20 mouse cellular contexts compared by ENCODE assay signal in genomic region chr9:37066732-37067472, GRCm38 (mm10).
A peak's percentile ranks its signal among the peaks of the same experiment; 100 is the strongest.
DNase-seq lines count a peak whose midpoint lies in the region; ATAC-seq and TF ChIP-seq lines count a peak whose summit lies in the region.
"Had no signal": no experiment of that assay in that cellular context is flagged by ENCODE, and none has a peak within 500 bp of the region (broad histone marks: within the 10 kb centered on the region; RNA-seq: fewer than 3 reads in every experiment).

No protein-coding gene starts in this region.

- H3K4me3 ChIP-seq in layer of hippocampus, adult 2 months: no peak overlapping the region
- H3K4me3 ChIP-seq in forebrain, embryonic 12.5 days (replicated peaks): no peak overlapping the region
- H3K4me3 ChIP-seq in hindbrain, embryonic 14.5 days (replicated peaks; ENCODE audit: low read length): no peak overlapping the region
- H3K4me3 ChIP-seq in neural tube, embryonic 13.5 days: no peak overlapping the region
- no peak overlapping the region for H3K4me3 ChIP-seq in lung, postnatal 0 days (ENCODE audit: low read depth, low read length)
- H3K4me3 ChIP-seq: embryonic facial prominence, embryonic 13.5 days; gastrocnemius, adult 2 months; limb, embryonic 13.5 days; liver, embryonic 15.5 days had no signal

- peak overlapping the region; percentile 11; the same call in 1 of the 2 replicates for H3K4me2 ChIP-seq in forebrain, embryonic 12.5 days
- 0 out of 2 replicates have a peak overlapping the region, but pooled peaks have one; percentile 9 for H3K4me2 ChIP-seq in hindbrain, embryonic 14.5 days (replicated peaks)
- peak overlapping the region; percentile 29 for H3K4me2 ChIP-seq in neural tube, embryonic 13.5 days
- no peak overlapping the region for H3K4me2 ChIP-seq in lung, postnatal 0 days (replicated peaks; ENCODE audit: low read depth, low read length)
- H3K4me2 ChIP-seq: embryonic facial prominence, embryonic 13.5 days; limb, embryonic 13.5 days; liver, embryonic 15.5 days had no signal

- peaks cover 39% of the 10 kb centered on the region for H3K4me1 ChIP-seq in forebrain, embryonic 12.5 days
- H3K4me1 ChIP-seq in hindbrain, embryonic 14.5 days (replicated peaks; ENCODE audit: control insufficient read depth, insufficient read depth, low read length): peaks cover 36% of the 10 kb centered on the region
- peaks cover 75% of the 10 kb centered on the region for H3K4me1 ChIP-seq in neural tube, embryonic 13.5 days (replicated peaks)
- no peaks in the 10 kb centered on the region for H3K4me1 ChIP-seq in lung, postnatal 0 days (ENCODE audit: insufficient read depth, low read depth, low read length)
- H3K4me1 ChIP-seq: embryonic facial prominence, embryonic 13.5 days; liver, embryonic 15.5 days had no signal

- H3K9me3 ChIP-seq in forebrain, embryonic 12.5 days: no peaks in the 10 kb centered on the region
- H3K9me3 ChIP-seq in hindbrain, embryonic 14.5 days (ENCODE audit: control insufficient read depth, low read length): no peaks in the 10 kb centered on the region
- no peaks in the 10 kb centered on the region for H3K9me3 ChIP-seq in neural tube, embryonic 13.5 days
- no peaks in the 10 kb centered on the region for H3K9me3 ChIP-seq in lung, postnatal 0 days (ENCODE audit: low read length)
- H3K9me3 ChIP-seq: embryonic facial prominence, embryonic 13.5 days; limb, embryonic 13.5 days; liver, embryonic 15.5 days had no signal

- no peaks in the 10 kb centered on the region for H3K27me3 ChIP-seq in forebrain, embryonic 12.5 days
- H3K27me3 ChIP-seq in hindbrain, embryonic 14.5 days (ENCODE audit: control insufficient read depth, insufficient read depth, low read length): no peaks in the 10 kb centered on the region
- H3K27me3 ChIP-seq in neural tube, embryonic 13.5 days: no peaks in the 10 kb centered on the region
- H3K27me3 ChIP-seq in lung, postnatal 0 days (replicated peaks; ENCODE audit: insufficient read depth, low read length): no peaks in the 10 kb centered on the region
- H3K27me3 ChIP-seq: embryonic facial prominence, embryonic 13.5 days; liver, embryonic 15.5 days had no signal

- H3K36me3 ChIP-seq in forebrain, embryonic 12.5 days (replicated peaks): no peaks in the 10 kb centered on the region
- H3K36me3 ChIP-seq in hindbrain, embryonic 14.5 days (replicated peaks; ENCODE audit: control insufficient read depth, insufficient read depth): no peaks in the 10 kb centered on the region
- H3K36me3 ChIP-seq in neural tube, embryonic 13.5 days: no peaks in the 10 kb centered on the region
- no peaks in the 10 kb centered on the region for H3K36me3 ChIP-seq in lung, postnatal 0 days (ENCODE audit: insufficient read depth, low read length)
- H3K36me3 ChIP-seq: embryonic facial prominence, embryonic 13.5 days; limb, embryonic 13.5 days; liver, embryonic 15.5 days had no signal

- ATAC-seq in forebrain, embryonic 12.5 days (ENCODE audit: low FRiP score): peak; percentile 30; the same call in 1 of the 2 replicates
- ATAC-seq in hindbrain, embryonic 14.5 days (ENCODE audit: low FRiP score): peak; percentile 47; the same call in 1 of the 2 replicates
- peak; percentile 63 for ATAC-seq in neural tube, embryonic 13.5 days (ENCODE audit: low read depth)
- ATAC-seq in lung, postnatal 0 days: no peak
- ATAC-seq: intestine, postnatal 0 days had no signal

- no peak for TF ChIP-seq EP300 in lung, postnatal 0 days (IDR thresholded peaks at IDR 0.05)

- TF ChIP-seq CTCF in layer of hippocampus, adult 2 months (conservative IDR thresholded peaks at IDR 0.05): no peak
- no peak for TF ChIP-seq CTCF in lung, postnatal 0 days (IDR thresholded peaks at IDR 0.05)

- no peak overlapping the region for H3K9ac ChIP-seq in forebrain, embryonic 12.5 days
- H3K9ac ChIP-seq in hindbrain, embryonic 14.5 days: no peak overlapping the region; the same call in 1 of the 2 replicates
- H3K9ac ChIP-seq in neural tube, embryonic 13.5 days: peak overlapping the region; percentile 10; the same call in 1 of the 2 replicates
- H3K9ac ChIP-seq in lung, postnatal 0 days (replicated peaks; ENCODE audit: low read depth): no peak overlapping the region
- H3K9ac ChIP-seq: embryonic facial prominence, embryonic 13.5 days; limb, embryonic 13.5 days; liver, embryonic 15.5 days had no signal

- DNase-seq in layer of hippocampus, adult 2 months (ENCODE audit: low spot score in 2 of 2): no peak
- DNase-seq in layer of hippocampus, postnatal 10 days (ENCODE audit: low spot score in 2 of 2): no peak
- DNase-seq in hindbrain, embryonic 14.5 days (ENCODE audit: low spot score): no peak
- no peak for DNase-seq in lung, postnatal 0 days (ENCODE audit: low spot score)
- no peak for DNase-seq in spleen, postnatal 4 days (ENCODE audit: low spot score in 2 of 2)
- DNase-seq in testis, postnatal 14 days (ENCODE audit: low spot score): no peak
- DNase-seq: adrenal gland, adult 8-10 months; cerebellum, adult 11-12 months; gastrocnemius, adult 2 months; heart, adult 11 months; heart, postnatal 4 days; kidney, postnatal 14 days; lung, postnatal 10 days; right cerebral cortex, postnatal 4 days had no signal

- peak overlapping the region; percentile 16; the same call in 1 of the 2 replicates for H3K27ac ChIP-seq in layer of hippocampus, adult 2 months
- H3K27ac ChIP-seq in forebrain, embryonic 12.5 days: peak overlapping the region; percentile 65
- peak overlapping the region; percentile 78 for H3K27ac ChIP-seq in hindbrain, embryonic 14.5 days
- H3K27ac ChIP-seq in neural tube, embryonic 13.5 days (replicated peaks): peak overlapping the region; percentile 93
- H3K27ac ChIP-seq in lung, postnatal 0 days (ENCODE audit: low read length): no peak overlapping the region
- H3K27ac ChIP-seq: embryonic facial prominence, embryonic 13.5 days; gastrocnemius, adult 2 months; limb, embryonic 13.5 days; liver, embryonic 15.5 days had no signal

- WGBS in forebrain, embryonic 12.5 days: 46% methylated on average over 8 of the region's 8 CpGs
- WGBS in hindbrain, embryonic 14.5 days: 38% methylated on average over 8 of the region's 8 CpGs
- WGBS in neural tube, embryonic 13.5 days: 45% methylated on average over 8 of the region's 8 CpGs
- WGBS in lung, postnatal 0 days: 74% methylated on average over 8 of the region's 8 CpGs
